Mouse (Mus musculus) lung, postnatal 10 days (tissue): ENCODE results near the gene Osbp.
"Not testable (repeated sequence)": the region's sequence is repeated elsewhere in the genome, so short reads cannot be mapped to it uniquely, and the experiment has no call there.

Experiments
- DNase-seq: peaks from one replicate; pipeline ENCODE4 v3.0.0; 2021

Osbp gene

GRCm38 (mm10) chr19:11965023-11965942 is at the start of gene Osbp:
Gene Osbp (plus strand): TSS chr19:11965941.
- peak; percentile 100 for DNase-seq

GRCm38 (mm10) chr19:11922068-11922467 is 43.7 kb upstream of the Osbp start:
- no peak for DNase-seq

- not testable (repeated sequence) for DNase-seq
Measured at GRCm38 (mm10) chr19:11922515-11922914, 43.2 kb upstream of the Osbp start.

GRCm38 (mm10) chr19:11926380-11926779 is 39.4 kb upstream of the Osbp start:
- no peak for DNase-seq

GRCm38 (mm10) chr19:11928025-11928748 is 37.6 kb upstream of the Osbp start:
- no peak for DNase-seq

- DNase-seq = not testable (repeated sequence)
Measured at GRCm38 (mm10) chr19:11946460-11946859, 19.3 kb upstream of the Osbp start.

- DNase-seq = no peak
Measured at GRCm38 (mm10) chr19:11949878-11950277, 15.9 kb upstream of the Osbp start.

- no peak for DNase-seq
Measured at GRCm38 (mm10) chr19:11950747-11951146, 15.0 kb upstream of the Osbp start.

GRCm38 (mm10) chr19:11954206-11954605 is 11.5 kb upstream of the Osbp start:
- no peak for DNase-seq

- no peak for DNase-seq
Measured at GRCm38 (mm10) chr19:11956636-11957035, 9.1 kb upstream of the Osbp start.

- no peak for DNase-seq
Measured at GRCm38 (mm10) chr19:11957396-11957795, 8.3 kb upstream of the Osbp start.

GRCm38 (mm10) chr19:11957846-11958245 is 7.9 kb upstream of the Osbp start:
- no peak for DNase-seq

GRCm38 (mm10) chr19:11964266-11964665 is 1.5 kb upstream of the Osbp start:
- DNase-seq = no peak

GRCm38 (mm10) chr19:11966201-11966636 is 478 bp downstream of the Osbp start:
- DNase-seq = peak; percentile 47

GRCm38 (mm10) chr19:11969155-11970050 is 3.7 kb downstream of the Osbp start:
- no peak for DNase-seq

GRCm38 (mm10) chr19:11973511-11974222 is 7.9 kb downstream of the Osbp start:
- peak; percentile 30 for DNase-seq

- DNase-seq = peak; percentile 50
Measured at GRCm38 (mm10) chr19:11974223-11974540, 8.4 kb downstream of the Osbp start.

GRCm38 (mm10) chr19:11975683-11976082 is 9.9 kb downstream of the Osbp start:
- DNase-seq = no peak

GRCm38 (mm10) chr19:11977363-11977762 is 11.6 kb downstream of the Osbp start:
- DNase-seq = no peak

GRCm38 (mm10) chr19:11980471-11980870 is 14.7 kb downstream of the Osbp start:
- DNase-seq = no peak

GRCm38 (mm10) chr19:11984614-11985013 is 18.9 kb downstream of the Osbp start:
- not testable (repeated sequence) for DNase-seq

- no peak for DNase-seq
Measured at GRCm38 (mm10) chr19:11987841-11988240, 22.1 kb downstream of the Osbp start.
